Mouse (Mus musculus) ES-E14 (cell line): ENCODE measurements around the gene Pstk. TPM values are rescaled to one million over a fixed set of nuclear protein-coding genes. Genes with fewer than 3 reads are reported as not detected.

ENCODE experiments used
- DNase-seq: peaks from one replicate; pipeline ENCODE4 v3.0.0-alpha.2; 2013; ENCODE audit warnings: low read depth, low spot score
- H3K27ac ChIP-seq: 2 replicates; pipeline ENCODE4 v1.5.1; 2012; ENCODE audit warnings: low read depth, mild to moderate bottlenecking, low read length, moderate library complexity, mixed read lengths; ENCODE audit not compliant: poor library complexity, insufficient read depth, severe bottlenecking
- H3K36me3 ChIP-seq: 2 replicates; pipeline ENCODE4 v1.6.1; 2012; ENCODE audit warnings: mild to moderate bottlenecking, low read length, moderate library complexity, mixed read lengths; ENCODE audit not compliant: control insufficient read depth, poor library complexity, insufficient read depth, severe bottlenecking
- H3K4me1 ChIP-seq, 2 experiments: fragments of 150-350 bp in 1 of 2; sonication (generic) in 1 of 2; 2 replicates each; pipeline ENCODE4 v1.6.1; 2012; ENCODE audit warnings: low read length in 2 of 2, mild to moderate bottlenecking in 1 of 2, mixed read lengths in 1 of 2; ENCODE audit not compliant: control insufficient read depth in 2 of 2, insufficient read depth in 2 of 2, poor library complexity in 1 of 2
- H3K4me3 ChIP-seq, 2 experiments: fragments of 150-350 bp in 1 of 2; sonication (generic) in 1 of 2; 2 replicates each; pipeline ENCODE4 v1.5.1; 2012; ENCODE audit warnings: low read length in 2 of 2, low read depth in 1 of 2, mild to moderate bottlenecking in 1 of 2, mixed read lengths in 1 of 2; ENCODE audit not compliant: insufficient read depth in 1 of 2, poor library complexity in 1 of 2, severe bottlenecking in 1 of 2
- H3K9ac ChIP-seq: 2 replicates; pipeline ENCODE4 v1.6.1; 2012; ENCODE audit warnings: low read depth, mild to moderate bottlenecking, low read length, mixed read lengths; ENCODE audit not compliant: poor library complexity, insufficient read depth, severe bottlenecking
- H3K9me3 ChIP-seq: fragments of 150-350 bp; sonication (generic); 2 replicates; pipeline ENCODE4 v1.6.1; 2012; ENCODE audit warnings: low read depth, mild to moderate bottlenecking, low read length; ENCODE audit not compliant: control insufficient read depth, insufficient read depth
- CHD2 ChIP-seq: IDR thresholded peaks from 2 replicates; pipeline ENCODE4 v1.6.1; 2014; ENCODE audit warnings: mild to moderate bottlenecking, low read depth, low read length, inconsistent platforms
- HCFC1 ChIP-seq: IDR thresholded peaks from 2 replicates; pipeline ENCODE4 v1.6.1; 2012; ENCODE audit warnings: low read length, inconsistent platforms, borderline replicate concordance; ENCODE audit not compliant: insufficient read depth
- MAFK ChIP-seq: IDR thresholded peaks from 2 replicates; pipeline ENCODE4 v1.6.1; 2014; ENCODE audit warnings: mild to moderate bottlenecking, low read depth, low read length, inconsistent platforms; ENCODE audit not compliant: insufficient read depth
- ZC3H11A ChIP-seq: IDR thresholded peaks from 2 replicates; pipeline ENCODE4 v1.6.1; 2012; ENCODE audit warnings: low read depth, mild to moderate bottlenecking, inconsistent platforms, low read length, borderline replicate concordance
- ZNF384 ChIP-seq: IDR thresholded peaks from 2 replicates; pipeline ENCODE4 v1.6.1; 2012; ENCODE audit warnings: low read depth, low read length, inconsistent platforms
- in situ Hi-C, 2 experiments: fragments of 600-800 bp; cut with MboI; formaldehyde crosslinking; loops; one replicate each; pipeline ENCODE4 v1.15.1; 2025; ENCODE audit warnings: low sequenced_read_pairs in 2 of 2, inconsistent platforms in 1 of 2; ENCODE audit not compliant: unreplicated experiment in 2 of 2
- total RNA-seq: library from RNA; depleted of rRNA; stranded (reverse); fragments of 300-350 nt; gene quantifications from 2 replicates; pipeline ENCODE4 v1.2.3, GENCODE M21; 2012

Gene Pstk
- total RNA-seq, 1 experiment = 44.5 TPM

DNA sequence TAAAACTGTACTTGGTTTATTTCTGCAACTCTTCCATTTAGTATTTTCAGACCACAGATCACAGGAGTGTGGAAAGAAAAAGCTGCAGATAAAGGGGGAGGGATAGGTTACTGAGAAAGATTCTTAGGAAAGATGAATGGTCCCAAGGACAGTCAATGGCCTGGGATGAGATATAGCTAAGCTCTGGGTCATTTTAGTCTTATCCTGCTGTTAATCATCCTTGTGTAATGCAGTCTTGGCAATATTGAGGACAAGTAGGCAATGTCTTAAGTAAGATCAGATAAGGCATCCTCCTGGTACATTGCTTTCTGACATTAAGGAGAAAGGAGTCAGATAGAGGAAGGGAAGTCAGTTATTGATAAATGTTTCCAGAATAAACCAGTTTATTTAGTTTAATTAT, 46.7 kb downstream of the Pstk start:
- Histone ChIP-seq H3K9me3 (no peaks in the 10 kb centered on the region), H3K27ac (no peak overlapping the region), H3K4me3 (no peak overlapping the region), H3K9ac (no peak overlapping the region), H3K36me3 (no peaks in the 10 kb centered on the region), H3K4me1 (no peaks in the 10 kb centered on the region)
- TF ChIP-seq CHD2 (no peak), HCFC1 (no peak), ZC3H11A (no peak), ZNF384 (no peak), MAFK (no peak)
- no peak for DNase-seq
- in situ Hi-C loops = no loop called here

DNA sequence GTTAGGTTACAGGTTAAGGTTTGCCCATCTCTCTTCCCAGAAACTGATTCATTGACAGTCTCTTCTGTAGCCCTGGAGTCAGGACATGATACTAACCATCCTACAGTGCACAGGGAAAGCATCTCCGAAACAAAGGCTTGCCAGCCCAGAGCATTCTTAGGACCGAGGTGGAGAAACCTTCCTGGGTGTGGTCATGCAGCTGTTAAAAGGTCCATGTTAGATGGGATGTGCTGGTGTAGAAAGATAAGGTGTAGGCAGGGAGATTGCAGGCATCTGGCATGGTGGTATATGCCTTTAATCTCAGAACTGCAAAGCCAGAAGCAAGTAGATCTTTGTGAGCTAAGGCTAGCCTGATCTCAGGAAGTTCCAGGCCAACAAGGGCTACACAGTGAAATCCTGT, 54.0 kb downstream of the Pstk start:
- TF ChIP-seq ZNF384 (no peak), HCFC1 (no peak)
- in situ Hi-C loops = no loop called here

DNA sequence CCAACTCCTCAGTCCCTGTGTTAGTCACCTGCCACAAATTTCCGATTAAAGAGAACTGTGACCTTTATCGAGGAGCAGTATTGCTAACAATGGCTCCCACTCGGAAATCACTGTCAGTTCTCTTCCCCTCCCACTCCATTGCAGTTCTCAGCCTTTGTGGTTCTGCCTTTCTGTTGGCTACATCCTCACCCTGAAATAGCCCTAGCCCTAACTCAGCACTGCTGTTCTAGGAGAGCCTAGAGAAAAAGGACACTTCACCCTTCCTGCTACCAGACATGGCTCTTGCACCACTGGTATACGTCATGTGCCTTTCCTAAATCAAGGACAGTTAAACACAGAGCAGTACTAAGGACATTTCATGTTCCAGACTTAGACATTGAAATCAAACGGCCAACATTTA, 56.4 kb downstream of the Pstk start:
- Histone ChIP-seq H3K4me3 (no peak overlapping the region), H3K4me1 (no peaks in the 10 kb centered on the region), H3K9me3 (no peaks in the 10 kb centered on the region), H3K27ac (no peak overlapping the region), H3K36me3 (no peaks in the 10 kb centered on the region), H3K9ac (no peak overlapping the region)
- TF ChIP-seq MAFK (no peak), HCFC1 (no peak), CHD2 (no peak), ZNF384 (no peak), ZC3H11A (no peak)
- in situ Hi-C loops = no loop called here
- DNase-seq = no peak

More for the DNA sequence above, 54.0 kb downstream of the Pstk start:
- H3K4me3 ChIP-seq = no peak overlapping the region
- H3K9ac ChIP-seq = no peak overlapping the region
- H3K9me3 ChIP-seq = no peaks in the 10 kb centered on the region
- H3K27ac ChIP-seq = no peak overlapping the region
- no peak for DNase-seq
- H3K36me3 ChIP-seq = no peaks in the 10 kb centered on the region
- H3K4me1 ChIP-seq = no peaks in the 10 kb centered on the region

DNA sequence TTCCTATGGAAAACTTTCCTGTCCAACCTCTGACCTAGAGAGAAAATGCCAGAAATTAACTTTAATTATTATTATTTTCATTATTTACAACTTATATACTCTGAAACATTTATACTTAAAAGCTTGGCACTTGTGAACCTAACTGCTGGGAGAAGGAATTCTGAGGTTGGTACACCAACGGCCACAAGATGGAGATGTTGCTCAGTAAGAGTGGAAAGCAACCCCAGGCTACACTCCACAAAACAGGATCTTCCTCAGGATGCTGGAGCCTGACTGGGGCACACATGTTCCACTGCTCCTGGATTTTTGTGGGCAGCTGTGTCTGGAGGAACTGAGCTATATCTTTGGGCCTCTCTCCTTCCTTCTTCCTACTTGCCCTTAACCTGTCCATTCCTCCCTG, 61.3 kb downstream of the Pstk start:
- TF ChIP-seq ZC3H11A = peak; percentile 33; the same call in 1 of the 2 replicates
- no peak for TF ChIP-seq HCFC1
- TF ChIP-seq MAFK = no peak
- no peak for TF ChIP-seq CHD2
- no peak for TF ChIP-seq ZNF384
- no peaks in the 10 kb centered on the region for H3K9me3 ChIP-seq
- peak; percentile 27 for DNase-seq
- peaks cover 0 to 3% of the 10 kb centered on the region in 2 experiments; a peak in 1 of 4 replicates for H3K4me1 ChIP-seq
- H3K4me3 ChIP-seq = no peak overlapping the region
- no peak overlapping the region for H3K27ac ChIP-seq
- in situ Hi-C loops = no loop called here
- H3K36me3 ChIP-seq = no peaks in the 10 kb centered on the region
- H3K9ac ChIP-seq = no peak overlapping the region

DNA sequence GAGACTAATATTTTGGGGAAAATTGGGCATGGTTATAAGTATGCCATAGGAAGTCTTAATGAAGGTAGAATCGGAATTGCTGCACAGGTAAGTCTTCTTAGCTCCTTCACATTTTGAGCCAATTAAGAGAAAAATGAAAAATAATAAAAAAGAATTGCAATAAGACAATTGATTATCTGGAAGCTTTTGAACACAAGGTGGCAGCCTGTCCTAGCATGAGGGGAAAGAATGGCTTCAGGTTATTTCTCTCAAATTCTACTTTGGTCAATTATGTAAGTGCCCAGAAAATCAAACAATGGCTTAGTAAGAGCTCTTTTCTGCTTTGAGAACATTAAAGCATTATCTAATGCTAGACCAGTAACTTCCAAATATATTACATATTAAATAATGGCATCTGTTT, 63.3 kb downstream of the Pstk start:
- no peak for DNase-seq
- TF ChIP-seq ZNF384 (no peak), MAFK (no peak), HCFC1 (no peak), CHD2 (no peak), ZC3H11A (no peak)
- Histone ChIP-seq H3K27ac (no peak overlapping the region), H3K9me3 (no peaks in the 10 kb centered on the region), H3K9ac (no peak overlapping the region), H3K4me1 (peaks cover 0 to 5% of the 10 kb centered on the region in 2 experiments; a peak in 1 of 4 replicates), H3K36me3 (no peaks in the 10 kb centered on the region), H3K4me3 (no peak overlapping the region)
- in situ Hi-C loops = no loop called here
